Mouse (Mus musculus) gastrocnemius, adult 2 months (tissue): ENCODE measurements around the gene Gm21732. TPM values are rescaled to one million over a fixed set of nuclear protein-coding genes. Genes with fewer than 3 reads are reported as not detected.
"Not testable (repeated sequence)": the region's sequence is repeated elsewhere in the genome, so short reads cannot be mapped to it uniquely, and the experiment has no call there.

Experiments
- DNase-seq: peaks from one replicate; pipeline ENCODE4 v3.0.0; 2022
- H3K27ac ChIP-seq: fragments of 200-600 bp; 2 replicates; pipeline ENCODE4 v1.8.1; 2022; ENCODE audit warnings: mild to moderate bottlenecking
- H3K4me3 ChIP-seq: fragments of 200-600 bp; 2 replicates; pipeline ENCODE4 v1.8.1; 2022; ENCODE audit warnings: mild to moderate bottlenecking, moderate library complexity
- intact Hi-C: fragments of 180-260 bp; cut with DNase I; formaldehyde crosslinking; loops from one replicate; pipeline ENCODE4 v1.15.1; 2025
- long read RNA-seq, 2 experiments: library from polyadenylated mRNA; stranded (forward); transcript quantifications; one replicate each; pipeline ENCODE4 v2.0.0; 2021
- total RNA-seq, 2 experiments: library from RNA; stranded (reverse); gene quantifications; 2 replicates each; pipeline ENCODE4 v1.2.3; 2021

The Gm21732 gene
- not detected for total RNA-seq
- long read RNA-seq, experiment 1: 0 reads
- long read RNA-seq, experiment 2: 0 reads

DNA sequence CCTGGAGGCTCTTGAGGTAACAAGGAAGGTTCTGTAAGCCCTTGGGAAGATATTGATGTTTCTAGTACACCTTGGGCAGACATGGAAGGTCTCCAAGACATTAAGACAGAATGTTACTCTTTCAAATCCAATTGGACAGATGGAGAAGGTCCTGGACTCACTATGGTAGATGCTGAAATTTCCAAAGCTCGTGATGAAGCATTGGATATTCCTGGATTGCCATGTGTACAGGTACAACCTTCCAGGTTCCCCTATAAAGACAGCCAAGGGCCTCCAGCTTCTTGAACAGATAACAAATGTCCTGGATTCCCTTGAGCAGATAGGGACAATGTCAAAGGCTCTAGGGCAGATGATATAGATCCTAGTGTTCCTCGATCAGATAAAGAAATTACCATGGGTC is at the start of gene Gm21732:
Gene Gm21732, minus strand, starts transcription at position 101 of the 400 bp plus-strand sequence.
- H3K4me3 ChIP-seq, H3K27ac ChIP-seq, intact Hi-C loops, DNase-seq: not testable (repeated sequence)

Other genes with a start within 250 kb of the Gm21732 start
- gene Gm20897, start 73.5 kb downstream of the Gm21732 start, total RNA-seq: not detected